Mouse (Mus musculus) CH12.LX (cell line): ENCODE measurements around the gene Chst15. TPM values are rescaled to one million over a fixed set of nuclear protein-coding genes. Genes with fewer than 3 reads are reported as not detected.

Experiments
- DNase-seq: peaks from one replicate; pipeline ENCODE4 v3.0.0-alpha.2; 2013; ENCODE audit errors: extremely low read depth
- H3K27ac ChIP-seq: 2 replicates; pipeline ENCODE4 v1.5.1; 2012; ENCODE audit warnings: low read depth, mild to moderate bottlenecking, control low read depth, moderate library complexity; ENCODE audit not compliant: insufficient read depth
- H3K27me3 ChIP-seq: replicated peaks from 2 replicates; pipeline ENCODE3; 2012; ENCODE audit warnings: inconsistent platforms
- H3K36me3 ChIP-seq, 2 experiments: replicated peaks in 1 of 2; 2 replicates each; pipeline versions ENCODE3 to v1.6.1; 2012; ENCODE audit warnings: inconsistent platforms in 1 of 2, low read length in 1 of 2, mild to moderate bottlenecking in 1 of 2, mixed read lengths in 1 of 2, moderate library complexity in 1 of 2; ENCODE audit not compliant: control insufficient read depth in 1 of 2, insufficient read depth in 1 of 2
- H3K4me1 ChIP-seq, 2 experiments: 2 replicates each; pipeline ENCODE4 v1.6.1; 2012; ENCODE audit warnings: inconsistent platforms in 1 of 2, moderate library complexity in 1 of 2; ENCODE audit not compliant: insufficient read depth in 2 of 2, control insufficient read depth in 1 of 2
- H3K4me2 ChIP-seq: 2 replicates; pipeline ENCODE4 v1.6.1; 2012; ENCODE audit warnings: low read depth, mild to moderate bottlenecking, control low read depth; ENCODE audit not compliant: poor library complexity, insufficient read depth, severe bottlenecking
- H3K4me3 ChIP-seq, 3 experiments: fragments of 150-350 bp in 1 of 3; sonication (generic) in 1 of 3; replicated peaks in 1 of 3; 2 replicates each; pipeline versions ENCODE3 to v1.5.1; 2011 to 2012; ENCODE audit warnings: low read depth in 2 of 3, low read length in 2 of 3, mild to moderate bottlenecking in 2 of 3, moderate library complexity in 2 of 3, control low read depth in 1 of 3, improper control_type of control experiment in 1 of 3, inconsistent platforms in 1 of 3, mixed read lengths in 1 of 3; ENCODE audit not compliant: poor library complexity in 1 of 3
- H3K79me2 ChIP-seq: replicated peaks from 2 replicates; pipeline ENCODE4 v1.6.1; 2012; ENCODE audit warnings: mild to moderate bottlenecking, moderate library complexity; ENCODE audit not compliant: control insufficient read depth, poor library complexity, insufficient read depth, severe bottlenecking; ENCODE audit errors: extremely low read depth
- H3K9ac ChIP-seq: 2 replicates; pipeline ENCODE4 v1.6.1; 2012; ENCODE audit warnings: low read depth, mild to moderate bottlenecking, control low read depth, moderate library complexity; ENCODE audit not compliant: insufficient read depth
- H3K9me3 ChIP-seq: replicated peaks from 2 replicates; pipeline ENCODE3; 2012; ENCODE audit warnings: low read length, inconsistent platforms, mixed read lengths
- BHLHE40 ChIP-seq: IDR thresholded peaks from 2 replicates; pipeline ENCODE4 v1.6.1; 2011; ENCODE audit warnings: mild to moderate bottlenecking, low read depth, low read length, improper control_type of control experiment
- CHD1 ChIP-seq: IDR thresholded peaks from 2 replicates; pipeline ENCODE4 v1.6.1; 2012; ENCODE audit warnings: low read depth, low read length, improper control_type of control experiment, inconsistent platforms
- CHD2 ChIP-seq: IDR thresholded peaks from 2 replicates; pipeline ENCODE4 v1.6.1; 2011; ENCODE audit warnings: low read length, improper control_type of control experiment
- E2F4 ChIP-seq: IDR thresholded peaks from 2 replicates; pipeline ENCODE4 v1.6.1; 2011; ENCODE audit warnings: low read depth, low read length, improper control_type of control experiment; ENCODE audit not compliant: insufficient replicate concordance
- ELF1 ChIP-seq: IDR thresholded peaks from 2 replicates; pipeline ENCODE4 v1.6.1; 2014; ENCODE audit warnings: low read depth, mild to moderate bottlenecking, inconsistent platforms, low read length, improper control_type of control experiment
- EP300 ChIP-seq: IDR thresholded peaks from 2 replicates; pipeline ENCODE4 v1.6.1; 2011; ENCODE audit warnings: low read length, improper control_type of control experiment
- IRF4 ChIP-seq: IDR thresholded peaks from 2 replicates; pipeline ENCODE4 v1.6.1; 2014; ENCODE audit warnings: low read depth, mild to moderate bottlenecking, inconsistent platforms, low read length, improper control_type of control experiment
- JUN ChIP-seq: IDR thresholded peaks from 2 replicates; pipeline ENCODE4 v1.6.1; 2011; ENCODE audit warnings: low read depth, mild to moderate bottlenecking, low read length, improper control_type of control experiment, moderate library complexity; ENCODE audit not compliant: insufficient read depth
- JUND ChIP-seq: conservative IDR thresholded peaks from 2 replicates; pipeline ENCODE4 v1.6.1; 2011; ENCODE audit warnings: low read depth, low read length, improper control_type of control experiment
- KAT2A ChIP-seq: IDR thresholded peaks from 2 replicates; pipeline ENCODE4 v1.6.1; 2012; ENCODE audit warnings: low read length, improper control_type of control experiment, inconsistent platforms; ENCODE audit not compliant: insufficient replicate concordance
- MAZ ChIP-seq: IDR thresholded peaks from 2 replicates; pipeline ENCODE4 v1.6.1; 2012; ENCODE audit warnings: low read depth, mild to moderate bottlenecking, inconsistent platforms, low read length, improper control_type of control experiment, moderate library complexity
- MXI1 ChIP-seq: IDR thresholded peaks from 2 replicates; pipeline ENCODE4 v1.6.1; 2011; ENCODE audit warnings: mild to moderate bottlenecking, low read depth, low read length, improper control_type of control experiment
- NELFE ChIP-seq: IDR thresholded peaks from 2 replicates; pipeline ENCODE4 v1.6.1; 2011; ENCODE audit warnings: low read depth, low read length, improper control_type of control experiment
- NRF1 ChIP-seq: IDR thresholded peaks from 2 replicates; pipeline ENCODE4 v1.6.1; 2014; ENCODE audit warnings: low read depth, mild to moderate bottlenecking, inconsistent platforms, low read length, improper control_type of control experiment, moderate library complexity
- PAX5 ChIP-seq: IDR thresholded peaks from 2 replicates; pipeline ENCODE4 v1.6.1; 2012; ENCODE audit warnings: low read length, inconsistent platforms, mixed read lengths
- POLR2A ChIP-seq: IDR thresholded peaks from 2 replicates; pipeline ENCODE4 v1.6.1; 2011; ENCODE audit warnings: low read depth, mild to moderate bottlenecking, improper control_type of control experiment, low read length
- RAD21 ChIP-seq: IDR thresholded peaks from 2 replicates; pipeline ENCODE4 v1.6.1; 2011; ENCODE audit warnings: low read depth, mild to moderate bottlenecking, low read length, improper control_type of control experiment, moderate library complexity
- RCOR1 ChIP-seq: conservative IDR thresholded peaks from 2 replicates; pipeline ENCODE4 v1.6.1; 2012; ENCODE audit warnings: low read depth, mild to moderate bottlenecking, inconsistent platforms, low read length, improper control_type of control experiment
- SMC3 ChIP-seq: IDR thresholded peaks from 2 replicates; pipeline ENCODE4 v1.6.1; 2011; ENCODE audit warnings: low read depth, low read length, improper control_type of control experiment
- TBP ChIP-seq: conservative IDR thresholded peaks from 2 replicates; pipeline ENCODE4 v1.6.1; 2011; ENCODE audit warnings: low read depth, low read length, improper control_type of control experiment
- USF1 ChIP-seq: IDR thresholded peaks from 2 replicates; pipeline ENCODE4 v1.6.1; 2014; ENCODE audit warnings: low read depth, mild to moderate bottlenecking, inconsistent platforms, low read length, improper control_type of control experiment
- USF2 ChIP-seq: conservative IDR thresholded peaks from 2 replicates; pipeline ENCODE4 v1.6.1; 2011; ENCODE audit warnings: low read depth, low read length, improper control_type of control experiment
- ZC3H11A ChIP-seq: IDR thresholded peaks from 2 replicates; pipeline ENCODE4 v1.6.1; 2012; ENCODE audit warnings: low read depth, mild to moderate bottlenecking, inconsistent platforms, low read length, improper control_type of control experiment
- ZNF384 ChIP-seq: IDR thresholded peaks from 2 replicates; pipeline ENCODE4 v1.6.1; 2012; ENCODE audit warnings: low read depth, low read length, improper control_type of control experiment, inconsistent platforms
- dilution Hi-C: fragments of 300-500 bp; cut with MboI; formaldehyde crosslinking; loops from 2 replicates; pipeline ENCODE4 v1.14.3; 2020; ENCODE audit warnings: low sequenced_read_pairs; ENCODE audit not compliant: extremely low pct_unique_long_range_greater_than_20kb, extremely low pct_ligation_motif_present
- in situ Hi-C: fragments of 300-500 bp; cut with MboI; formaldehyde crosslinking; loops from 3 replicates; pipeline ENCODE4 v1.14.3; 2019; ENCODE audit warnings: low sequenced_read_pairs, low pct_ligation_motif_present, low pct_unique_long_range_greater_than_20kb, mixed read lengths
- polyA plus RNA-seq: library from polyadenylated mRNA; unstranded; fragments of >175 nt; gene quantifications from 2 replicates; pipeline ENCODE4 v1.2.1, GENCODE M21; 2012; ENCODE audit warnings: low read depth; ENCODE audit not compliant: insufficient read length
- total RNA-seq, 2 experiments: library from RNA; depleted of rRNA; stranded (reverse); fragments of 300-350 nt in 1 of 2; fragments of >200 nt in 1 of 2; gene quantifications; 2 replicates each; pipeline ENCODE4 v1.2.3; 2012 to 2014

Gene Chst15
- total and polyA plus RNA-seq, 3 experiments = 0.42 to 0.81 (median 0.57) TPM

DNA sequence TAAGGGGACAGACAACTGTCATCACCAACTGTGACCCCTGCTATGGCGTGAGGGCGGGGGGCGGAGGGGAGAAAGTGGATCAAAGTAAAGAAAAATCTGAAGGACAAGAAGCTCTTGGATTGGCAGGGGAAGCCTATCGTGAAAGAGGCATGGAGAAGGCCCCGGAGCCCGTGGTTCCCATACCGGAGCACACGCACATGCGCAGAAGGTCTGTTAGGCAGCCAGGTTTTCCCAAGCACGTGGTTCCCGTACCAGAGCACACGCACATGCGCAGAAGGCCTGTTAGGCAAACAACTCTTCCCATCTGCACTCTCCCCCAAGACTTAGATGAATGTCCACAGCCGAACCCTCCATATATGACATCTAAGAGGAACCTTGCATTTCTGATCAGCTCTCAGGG, 72.4 kb downstream of the Chst15 start:
- Histone ChIP-seq H3K9ac (no peak overlapping the region), H3K9me3 (no peaks in the 10 kb centered on the region), H3K79me2 (no peaks in the 10 kb centered on the region), H3K4me2 (no peak overlapping the region), H3K27ac (no peak overlapping the region), H3K36me3 (no peaks in the 10 kb centered on the region), H3K4me1 (0 out of 4 replicates have a peak, but pooled peaks cover 2 to 3% of the 10 kb centered on the region in 2 experiments), H3K27me3 (peaks cover 8% of the 10 kb centered on the region), H3K4me3 (no peak overlapping the region)
- dilution Hi-C loops = no loop called here
- in situ Hi-C loops = no loop called here
- no peak for DNase-seq
- TF ChIP-seq RAD21 (no peak), RCOR1 (no peak), KAT2A (no peak), USF2 (no peak), POLR2A (no peak), MAZ (no peak), JUND (no peak), MXI1 (no peak), CHD2 (no peak), E2F4 (no peak), BHLHE40 (no peak), NELFE (no peak), NRF1 (no peak), USF1 (no peak), SMC3 (no peak), JUN (no peak), EP300 (no peak)

- no peak for DNase-seq
- dilution Hi-C loops = no loop called here
- H3K79me2 ChIP-seq = no peaks in the 10 kb centered on the region
- no peaks in the 10 kb centered on the region for H3K36me3 ChIP-seq
- no peak overlapping the region for H3K4me2 ChIP-seq
- 0 out of 4 replicates have a peak, but pooled peaks cover 2 to 3% of the 10 kb centered on the region in 2 experiments for H3K4me1 ChIP-seq
- in situ Hi-C loops = no loop called here
- no peaks in the 10 kb centered on the region for H3K9me3 ChIP-seq
- no peak overlapping the region for H3K27ac ChIP-seq
- peaks cover 4% of the 10 kb centered on the region for H3K27me3 ChIP-seq
- no peak overlapping the region for H3K4me3 ChIP-seq
- H3K9ac ChIP-seq = no peak overlapping the region
- TF ChIP-seq TBP (no peak), IRF4 (no peak), PAX5 (no peak), RAD21 (no peak), CHD1 (no peak), ZC3H11A (no peak), KAT2A (no peak), NELFE (no peak), E2F4 (no peak), MAZ (no peak), ZNF384 (no peak), POLR2A (no peak), ELF1 (no peak)
Measured at GRCm38 (mm10) chr7:132243225-132243624, 73.8 kb downstream of the Chst15 start.
